Mouse (Mus musculus) CH12.LX (cell line): Measurements from ENCODE around the gene Cacng7. TPM values are rescaled to one million over a fixed set of nuclear protein-coding genes. Genes with fewer than 3 reads are reported as not detected.
A peak's percentile ranks its signal among the peaks of the same experiment; 100 is the strongest.

Experiments
- DNase-seq: peaks from one replicate; pipeline ENCODE4 v3.0.0-alpha.2; 2013; ENCODE audit errors: extremely low read depth
- H3K27ac ChIP-seq: 2 replicates; pipeline ENCODE4 v1.5.1; 2012; ENCODE audit warnings: low read depth, mild to moderate bottlenecking, control low read depth, moderate library complexity; ENCODE audit not compliant: insufficient read depth
- H3K27me3 ChIP-seq: replicated peaks from 2 replicates; pipeline ENCODE3; 2012; ENCODE audit warnings: inconsistent platforms
- H3K36me3 ChIP-seq, 2 experiments: replicated peaks in 1 of 2; 2 replicates each; pipeline versions ENCODE3 to v1.6.1; 2012; ENCODE audit warnings: inconsistent platforms in 1 of 2, low read length in 1 of 2, mild to moderate bottlenecking in 1 of 2, mixed read lengths in 1 of 2, moderate library complexity in 1 of 2; ENCODE audit not compliant: control insufficient read depth in 1 of 2, insufficient read depth in 1 of 2
- H3K4me1 ChIP-seq, 2 experiments: 2 replicates each; pipeline ENCODE4 v1.6.1; 2012; ENCODE audit warnings: inconsistent platforms in 1 of 2, moderate library complexity in 1 of 2; ENCODE audit not compliant: insufficient read depth in 2 of 2, control insufficient read depth in 1 of 2
- H3K4me2 ChIP-seq: 2 replicates; pipeline ENCODE4 v1.6.1; 2012; ENCODE audit warnings: low read depth, mild to moderate bottlenecking, control low read depth; ENCODE audit not compliant: poor library complexity, insufficient read depth, severe bottlenecking
- H3K4me3 ChIP-seq, 3 experiments: fragments of 150-350 bp in 1 of 3; sonication (generic) in 1 of 3; replicated peaks in 1 of 3; 2 replicates each; pipeline versions ENCODE3 to v1.5.1; 2011 to 2012; ENCODE audit warnings: low read depth in 2 of 3, low read length in 2 of 3, mild to moderate bottlenecking in 2 of 3, moderate library complexity in 2 of 3, control low read depth in 1 of 3, improper control_type of control experiment in 1 of 3, inconsistent platforms in 1 of 3, mixed read lengths in 1 of 3; ENCODE audit not compliant: poor library complexity in 1 of 3
- H3K79me2 ChIP-seq: replicated peaks from 2 replicates; pipeline ENCODE4 v1.6.1; 2012; ENCODE audit warnings: mild to moderate bottlenecking, moderate library complexity; ENCODE audit not compliant: control insufficient read depth, poor library complexity, insufficient read depth, severe bottlenecking; ENCODE audit errors: extremely low read depth
- H3K9ac ChIP-seq: 2 replicates; pipeline ENCODE4 v1.6.1; 2012; ENCODE audit warnings: low read depth, mild to moderate bottlenecking, control low read depth, moderate library complexity; ENCODE audit not compliant: insufficient read depth
- H3K9me3 ChIP-seq: replicated peaks from 2 replicates; pipeline ENCODE3; 2012; ENCODE audit warnings: low read length, inconsistent platforms, mixed read lengths
- CHD1 ChIP-seq: IDR thresholded peaks from 2 replicates; pipeline ENCODE4 v1.6.1; 2012; ENCODE audit warnings: low read depth, low read length, improper control_type of control experiment, inconsistent platforms
- CHD2 ChIP-seq: IDR thresholded peaks from 2 replicates; pipeline ENCODE4 v1.6.1; 2011; ENCODE audit warnings: low read length, improper control_type of control experiment
- CTCF ChIP-seq, 2 experiments: IDR thresholded peaks in 1 of 2; conservative IDR thresholded peaks in 1 of 2; 2 replicates each; pipeline ENCODE4 v1.5.1; 2011 to 2012; ENCODE audit warnings: low read depth in 2 of 2, low read length in 2 of 2, improper control_type of control experiment in 1 of 2, inconsistent platforms in 1 of 2, mild to moderate bottlenecking in 1 of 2, moderate library complexity in 1 of 2
- E2F4 ChIP-seq: IDR thresholded peaks from 2 replicates; pipeline ENCODE4 v1.6.1; 2011; ENCODE audit warnings: low read depth, low read length, improper control_type of control experiment; ENCODE audit not compliant: insufficient replicate concordance
- EP300 ChIP-seq: IDR thresholded peaks from 2 replicates; pipeline ENCODE4 v1.6.1; 2011; ENCODE audit warnings: low read length, improper control_type of control experiment
- ETS1 ChIP-seq: conservative IDR thresholded peaks from 2 replicates; pipeline ENCODE4 v1.6.1; 2012; ENCODE audit warnings: low read depth, mild to moderate bottlenecking, inconsistent platforms, low read length, improper control_type of control experiment, moderate library complexity
- JUN ChIP-seq: IDR thresholded peaks from 2 replicates; pipeline ENCODE4 v1.6.1; 2011; ENCODE audit warnings: low read depth, mild to moderate bottlenecking, low read length, improper control_type of control experiment, moderate library complexity; ENCODE audit not compliant: insufficient read depth
- JUND ChIP-seq: conservative IDR thresholded peaks from 2 replicates; pipeline ENCODE4 v1.6.1; 2011; ENCODE audit warnings: low read depth, low read length, improper control_type of control experiment
- MAFK ChIP-seq: IDR thresholded peaks from 2 replicates; pipeline ENCODE4 v1.6.1; 2011; ENCODE audit warnings: low read length, improper control_type of control experiment; ENCODE audit not compliant: insufficient replicate concordance
- MEF2A ChIP-seq: IDR thresholded peaks from 2 replicates; pipeline ENCODE4 v1.6.1; 2014; ENCODE audit warnings: low read depth, mild to moderate bottlenecking, inconsistent platforms, low read length, improper control_type of control experiment, borderline replicate concordance
- POLR2A ChIP-seq: IDR thresholded peaks from 2 replicates; pipeline ENCODE4 v1.6.1; 2011; ENCODE audit warnings: low read depth, mild to moderate bottlenecking, improper control_type of control experiment, low read length
- RAD21 ChIP-seq: IDR thresholded peaks from 2 replicates; pipeline ENCODE4 v1.6.1; 2011; ENCODE audit warnings: low read depth, mild to moderate bottlenecking, low read length, improper control_type of control experiment, moderate library complexity
- RCOR1 ChIP-seq: conservative IDR thresholded peaks from 2 replicates; pipeline ENCODE4 v1.6.1; 2012; ENCODE audit warnings: low read depth, mild to moderate bottlenecking, inconsistent platforms, low read length, improper control_type of control experiment
- SIN3A ChIP-seq: IDR thresholded peaks from 2 replicates; pipeline ENCODE4 v1.6.1; 2012; ENCODE audit warnings: low read length, improper control_type of control experiment, inconsistent platforms
- SMC3 ChIP-seq: IDR thresholded peaks from 2 replicates; pipeline ENCODE4 v1.6.1; 2011; ENCODE audit warnings: low read depth, low read length, improper control_type of control experiment
- USF2 ChIP-seq: conservative IDR thresholded peaks from 2 replicates; pipeline ENCODE4 v1.6.1; 2011; ENCODE audit warnings: low read depth, low read length, improper control_type of control experiment
- ZC3H11A ChIP-seq: IDR thresholded peaks from 2 replicates; pipeline ENCODE4 v1.6.1; 2012; ENCODE audit warnings: low read depth, mild to moderate bottlenecking, inconsistent platforms, low read length, improper control_type of control experiment
- ZNF384 ChIP-seq: IDR thresholded peaks from 2 replicates; pipeline ENCODE4 v1.6.1; 2012; ENCODE audit warnings: low read depth, low read length, improper control_type of control experiment, inconsistent platforms
- dilution Hi-C: fragments of 300-500 bp; cut with MboI; formaldehyde crosslinking; loops from 2 replicates; pipeline ENCODE4 v1.14.3; 2020; ENCODE audit warnings: low sequenced_read_pairs; ENCODE audit not compliant: extremely low pct_unique_long_range_greater_than_20kb, extremely low pct_ligation_motif_present
- in situ Hi-C: fragments of 300-500 bp; cut with MboI; formaldehyde crosslinking; loops from 3 replicates; pipeline ENCODE4 v1.14.3; 2019; ENCODE audit warnings: low sequenced_read_pairs, low pct_ligation_motif_present, low pct_unique_long_range_greater_than_20kb, mixed read lengths
- polyA plus RNA-seq: library from polyadenylated mRNA; unstranded; fragments of >175 nt; gene quantifications from 2 replicates; pipeline ENCODE4 v1.2.1, GENCODE M21; 2012; ENCODE audit warnings: low read depth; ENCODE audit not compliant: insufficient read length
- total RNA-seq, 2 experiments: library from RNA; depleted of rRNA; stranded (reverse); fragments of 300-350 nt in 1 of 2; fragments of >200 nt in 1 of 2; gene quantifications; 2 replicates each; pipeline ENCODE4 v1.2.3; 2012 to 2014

Gene Cacng7
- total and polyA plus RNA-seq, 3 experiments = 0.21 to 2.8 (median 0.28) TPM

- Histone ChIP-seq H3K27me3 (peaks cover 6% of the 10 kb centered on the region), H3K9me3 (no peaks in the 10 kb centered on the region), H3K27ac (no peak overlapping the region), H3K9ac (no peak overlapping the region), H3K4me3 (peak overlapping the region; percentile 5 to 30 (median 19)), H3K36me3 (no peaks in the 10 kb centered on the region), H3K4me2 (peak overlapping the region; percentile 65; the same call in 1 of the 2 replicates), H3K4me1 (peaks cover 6 to 8% of the 10 kb centered on the region in 2 experiments; a peak in 2 of 4 replicates), H3K79me2 (no peaks in the 10 kb centered on the region)
- peak; percentile 80 for DNase-seq
- TF ChIP-seq CHD1 = no peak
- peak; percentile 15 to 60; a peak in 3 of 4 replicates for TF ChIP-seq CTCF (conservative IDR thresholded peaks at IDR 0.05 in 1 of 2, IDR thresholded peaks at IDR 0.05 in 1 of 2; ENCODE audit: low read depth in 2 of 2, low read length in 2 of 2)
- no peak for TF ChIP-seq CHD2
- no peak for TF ChIP-seq ZNF384
- peak; percentile 10 for TF ChIP-seq RAD21
- peak; percentile 83 for TF ChIP-seq JUN
- TF ChIP-seq EP300 = peak; percentile 62; the same call in 1 of the 2 replicates
- peak; percentile 36 for TF ChIP-seq SMC3
- TF ChIP-seq MAFK = no peak
- TF ChIP-seq JUND = peak; percentile 79
- no peak for TF ChIP-seq E2F4
- TF ChIP-seq MEF2A = peak; percentile 90
- TF ChIP-seq ETS1 = peak; percentile 76
- 0 out of 2 replicates have a peak, but pooled peaks have one; percentile 10 for TF ChIP-seq SIN3A
- in situ Hi-C loops (no loop called here), dilution Hi-C loops (no loop called here)
These were observed 6.3 kb downstream of the Cacng7 start for GRCm38 (mm10) chr7:3339010-3339409.

GRCm38 (mm10) chr7:3343861-3344260, 11.1 kb downstream of the Cacng7 start:
- Histone ChIP-seq H3K4me3 (no peak overlapping the region), H3K9ac (no peak overlapping the region), H3K27me3 (no peaks in the 10 kb centered on the region), H3K9me3 (no peaks in the 10 kb centered on the region), H3K4me2 (no peak overlapping the region), H3K79me2 (no peaks in the 10 kb centered on the region), H3K27ac (no peak overlapping the region)
- dilution Hi-C loops (no loop called here), in situ Hi-C loops (loop anchor here (10.0 kb wide), 1 partner anchor 101 kb away; no protein-coding TSS in a partner anchor)
- DNase-seq = no peak
- TF ChIP-seq POLR2A = no peak
- no peak for TF ChIP-seq RCOR1
- TF ChIP-seq MEF2A = no peak
- no peak for TF ChIP-seq SMC3
- TF ChIP-seq CHD1 = no peak
- no peak for TF ChIP-seq ZC3H11A
- TF ChIP-seq USF2 = no peak
- TF ChIP-seq, all 38 proteins: peak for 0
- Histone ChIP-seq H3K36me3 (no peaks in the 10 kb centered on the region), H3K4me1 (peaks cover 3 to 9% of the 10 kb centered on the region in 2 experiments; a peak in 2 of 4 replicates)
